Mouse (Mus musculus): ENCODE results near the gene D16Ertd472e. TPM values are rescaled to one million over a fixed set of nuclear protein-coding genes. Genes with fewer than 3 reads are reported as not detected.

The D16Ertd472e gene
- polyA plus RNA-seq (2014; fragmentation: Illumina TruSeq; extraction: RNeasy Lipid Tissue Mini Kit (QIAGEN cat#74804)) = 41.4 TPM

GRCm38 (mm10) chr16:78576478-78577084 is at the start of gene D16Ertd472e:
TSS of gene D16Ertd472e (minus strand) at chr16:78576708.

Other genes starting within 250 kb of the D16Ertd472e start
- 75.2 TPM for gene Btg3, start 199.5 kb downstream of the D16Ertd472e start, polyA plus RNA-seq (2014; fragmentation: Illumina TruSeq; extraction: RNeasy Lipid Tissue Mini Kit (QIAGEN cat#74804))